10 mouse cellular contexts compared by ENCODE assay signal in genomic region chr6:38871051-38871450, GRCm38 (mm10). TPM values are rescaled to one million over a fixed set of nuclear protein-coding genes. Genes with fewer than 3 reads are reported as not detected.
DNase-seq lines count a peak whose midpoint lies in the region; ATAC-seq lines count a peak whose summit lies in the region.
"Had no signal": no experiment of that assay in that cellular context is flagged by ENCODE, and none has a peak within 500 bp of the region (broad histone marks: within the 10 kb centered on the region; RNA-seq: fewer than 3 reads in every experiment).

No protein-coding gene starts in this region.

- no peaks in the 10 kb centered on the region for H3K9me3 ChIP-seq in midbrain, embryonic 10.5 days (replicated peaks)
- H3K9me3 ChIP-seq in midbrain, embryonic 15.5 days: no peaks in the 10 kb centered on the region

- no peaks in the 10 kb centered on the region for H3K27me3 ChIP-seq in midbrain, embryonic 10.5 days (ENCODE audit: low read depth, poor library complexity, severe bottlenecking)
- no peaks in the 10 kb centered on the region for H3K27me3 ChIP-seq in midbrain, embryonic 15.5 days (replicated peaks)
- H3K27me3 ChIP-seq in splenic B cell, adult 2 months (ENCODE audit: control insufficient read depth, insufficient read depth, low read length, poor library complexity, severe bottlenecking): no peaks in the 10 kb centered on the region

- peaks cover 5% of the 10 kb centered on the region; the same call in 1 of the 2 replicates for H3K36me3 ChIP-seq in midbrain, embryonic 10.5 days
- H3K36me3 ChIP-seq in midbrain, embryonic 15.5 days (replicated peaks): no peaks in the 10 kb centered on the region
- no peaks in the 10 kb centered on the region for H3K36me3 ChIP-seq in splenic B cell, adult 2 months (ENCODE audit: control insufficient read depth, insufficient read depth, low read length, poor library complexity, severe bottlenecking)

- no peak overlapping the region for H3K4me2 ChIP-seq in midbrain, embryonic 15.5 days

- 13% methylated on average over 7 of the region's 7 CpGs for WGBS in midbrain, embryonic 10.5 days
- WGBS in midbrain, embryonic 15.5 days: 15% methylated on average over 7 of the region's 7 CpGs

- DNase-seq in adrenal gland, postnatal 36 days: peak; percentile 19 to 47
- DNase-seq in adrenal gland, postnatal 4 days (ENCODE audit: low spot score in 2 of 2): no peak
- DNase-seq in midbrain, embryonic 10.5 days (ENCODE audit: low spot score): peak; percentile 50
- peak; percentile 64 for DNase-seq in splenic B cell, adult 2 months (ENCODE audit: low read depth, low spot score)
- DNase-seq in adrenal gland, postnatal 10 days: no peak
- no peak for DNase-seq in cerebellum, postnatal 4 days (ENCODE audit: low spot score in 2 of 2)
- DNase-seq: gastrocnemius, postnatal 36 days had no signal

- no peak overlapping the region for H3K9ac ChIP-seq in midbrain, embryonic 15.5 days

- ATAC-seq in midbrain, embryonic 15.5 days (replicated peaks): no peak
- ATAC-seq in megakaryocyte progenitor cell, adult 5-6 weeks (replicated peaks; ENCODE audit: poor library complexity): peak; percentile 43

- H3K4me3 ChIP-seq in midbrain, embryonic 10.5 days: peak overlapping the region; percentile 25; the same call in 1 of the 2 replicates
- H3K4me3 ChIP-seq in midbrain, embryonic 15.5 days: no peak overlapping the region

- peaks cover 80% of the 10 kb centered on the region for H3K4me1 ChIP-seq in midbrain, embryonic 10.5 days
- H3K4me1 ChIP-seq in midbrain, embryonic 15.5 days: peaks cover 66% of the 10 kb centered on the region

- peak overlapping the region; percentile 77 for H3K27ac ChIP-seq in midbrain, embryonic 10.5 days (replicated peaks)
- H3K27ac ChIP-seq in midbrain, embryonic 15.5 days: no peak overlapping the region
- H3K27ac ChIP-seq: kidney, postnatal 0 days had no signal

RNA-seq across cellular contexts. Expression of gene Tbxas1, which starts 4.2 kb away (rescaled TPM):
- 1 to 10 TPM; 5.6 to 9.5 TPM for total RNA-seq in adrenal gland, postnatal 36 days (2021)
- 1 to 10 TPM; 4.4 to 4.6 TPM for total RNA-seq in adrenal gland, postnatal 4 days (2021)
- polyA plus RNA-seq in midbrain, embryonic 10.5 days (2016; fragmentation: Nextera tagmentation; extraction: Ambion mirVana): 1.1 and 1.8 TPM in 2 replicates
- polyA plus RNA-seq in midbrain, embryonic 15.5 days (2015; fragmentation: Nextera tagmentation; extraction: Ambion mirVana): 2.3 TPM in 2 replicates
- 11.3 and 15.9 TPM in 2 replicates for total RNA-seq in megakaryocyte progenitor cell, adult 5-6 weeks (2015)
- 13.1 TPM in 2 replicates for total RNA-seq in megakaryocyte progenitor cell, adult 5-6 weeks (2017)
- total RNA-seq in adrenal gland, postnatal 10 days (2021): 1 to 10 TPM; 3.1 to 3.7 TPM

RNA-seq across cellular contexts. Expression of gene Hipk2, which starts 4.9 kb away (rescaled TPM):
- 100 to 1,000 TPM; 126 to 136 TPM for total RNA-seq in adrenal gland, postnatal 36 days (2021)
- 100 to 1,000 TPM in 1 of 2 experiments, 10 to 100 TPM in 1; 97.4 to 117 TPM for total RNA-seq in adrenal gland, postnatal 4 days (2021)
- 25.9 and 29.7 TPM in 2 replicates for polyA plus RNA-seq in midbrain, embryonic 10.5 days (2016; fragmentation: Nextera tagmentation; extraction: Ambion mirVana)
- 43.5 and 45.3 TPM in 2 replicates for polyA plus RNA-seq in midbrain, embryonic 15.5 days (2015; fragmentation: Nextera tagmentation; extraction: Ambion mirVana)
- total RNA-seq in megakaryocyte progenitor cell, adult 5-6 weeks (2015): 58.0 and 60.1 TPM in 2 replicates
- 9.0 and 12.6 TPM in 2 replicates for total RNA-seq in megakaryocyte progenitor cell, adult 5-6 weeks (2017)
- 10 to 100 TPM; 72.8 to 88.4 TPM for total RNA-seq in adrenal gland, postnatal 10 days (2021)

Comparison
In these comparisons a context has a peak if more than half of its experiments do, and no peak if none do; other contexts are left out.
1. DNase-seq: peak in adrenal gland, postnatal 36 days (2 of 2), midbrain, embryonic 10.5 days (single experiment) and splenic B cell, adult 2 months (single experiment); none in adrenal gland, postnatal 4 days (0 of 2), adrenal gland, postnatal 10 days (single experiment) and cerebellum, postnatal 4 days (0 of 2).